Mouse (Mus musculus): ENCODE data around the gene Fancf. TPM values are rescaled to one million over a fixed set of nuclear protein-coding genes. Genes with fewer than 3 reads are reported as not detected.

The Fancf gene
- total RNA-seq, 2 experiments from 2014 or later: 3.7 to 4.1 TPM

DNA sequence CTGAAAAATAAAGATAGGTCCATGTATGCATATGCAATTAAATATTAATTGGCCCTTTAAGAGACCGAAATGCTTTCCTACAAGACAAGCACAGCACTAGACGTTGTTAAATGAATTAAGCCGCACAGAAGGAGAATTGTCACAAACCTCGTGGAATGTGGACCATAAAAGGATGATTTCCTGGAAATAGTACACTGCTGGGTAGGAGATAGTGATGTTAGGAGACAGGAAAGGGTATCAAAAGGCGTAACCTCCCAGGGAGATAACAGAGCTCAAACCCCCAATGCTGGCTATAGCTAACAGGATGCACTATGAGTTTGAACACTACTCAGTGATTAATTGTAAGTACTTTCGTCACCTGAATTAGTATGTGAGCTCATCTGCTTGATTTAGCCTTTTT lies 11.2 kb downstream of the Fancf start:
- DNase-seq (ENCODE audit: low spot score in 2 of 2): no peak

DNA sequence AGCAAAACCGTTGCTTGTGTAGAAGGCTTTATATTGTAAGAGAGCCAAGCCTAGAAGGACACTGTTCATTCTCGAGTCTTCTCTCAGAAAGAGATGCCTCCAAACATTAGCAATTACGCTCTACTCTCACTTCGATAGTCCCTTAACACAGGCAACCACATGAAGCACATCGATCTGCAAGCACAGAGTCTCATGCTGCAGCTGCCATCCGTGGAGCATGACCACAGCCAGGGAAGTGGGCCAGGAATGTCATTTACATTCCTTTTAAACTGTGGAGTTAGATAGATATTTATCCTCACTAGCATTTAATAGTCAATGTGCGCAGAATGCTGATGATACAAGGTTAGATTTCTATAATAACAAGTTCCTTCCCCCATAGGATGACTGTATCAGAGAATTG lies 21.6 kb downstream of the Fancf start:
- no peak for DNase-seq (ENCODE audit: low spot score in 2 of 2)

DNA sequence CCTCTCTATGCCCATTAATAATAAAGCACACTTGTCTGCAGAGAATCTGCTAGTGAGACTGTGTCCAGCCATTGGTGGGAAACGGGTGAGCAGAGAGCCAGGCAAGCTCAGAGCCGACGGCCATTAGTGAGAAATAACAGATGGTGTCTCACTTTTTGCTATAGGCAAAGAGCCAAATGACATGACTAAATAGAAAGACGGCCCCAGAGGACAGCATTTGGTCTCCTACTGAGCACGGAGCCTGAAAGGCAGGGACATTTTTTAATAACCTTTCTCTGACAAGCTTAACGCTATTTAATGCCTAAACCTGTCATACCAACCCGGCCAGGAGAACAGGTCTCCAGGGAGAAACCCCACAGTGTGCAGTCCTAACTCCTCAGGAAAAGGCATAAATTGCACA lies 30.1 kb downstream of the Fancf start:
- DNase-seq (ENCODE audit: low spot score in 2 of 2): no peak

DNA sequence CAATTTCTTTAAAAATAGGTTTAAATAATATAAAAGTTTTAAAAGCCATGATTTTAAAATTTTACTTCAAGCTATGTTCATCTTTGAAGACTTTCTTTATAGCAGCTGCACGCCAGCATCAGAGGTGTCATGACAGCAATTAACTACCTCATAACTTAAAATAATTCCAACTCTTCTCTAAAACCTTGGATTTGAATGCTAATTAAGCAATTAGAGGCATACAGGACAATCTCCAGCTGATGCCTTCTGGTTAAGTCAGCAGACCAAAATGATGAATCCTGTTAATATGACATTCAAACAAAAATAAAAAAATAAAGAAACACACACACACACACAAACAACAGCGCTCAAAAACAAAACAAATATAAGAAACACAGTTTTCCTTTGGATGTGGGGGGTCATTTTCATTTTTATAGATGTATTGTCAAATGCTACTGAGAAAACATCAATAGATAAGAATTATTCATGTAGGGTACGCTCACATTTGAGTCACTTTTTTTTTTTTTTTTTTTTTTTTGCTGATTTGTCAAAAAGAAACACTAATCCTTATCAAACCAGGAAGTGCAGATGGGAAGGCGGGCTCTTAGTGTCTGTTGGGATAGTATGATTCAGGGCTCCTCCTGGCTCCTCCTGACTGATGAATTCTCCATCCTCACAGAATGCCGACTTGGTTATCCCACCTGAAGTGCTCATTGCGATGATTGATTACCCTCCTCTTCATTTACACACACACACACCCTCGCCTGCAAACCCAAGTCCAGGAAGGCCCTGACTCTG lies 38.3 kb downstream of the Fancf start:
- DNase-seq (ENCODE audit: low spot score in 2 of 2): no peak

DNA sequence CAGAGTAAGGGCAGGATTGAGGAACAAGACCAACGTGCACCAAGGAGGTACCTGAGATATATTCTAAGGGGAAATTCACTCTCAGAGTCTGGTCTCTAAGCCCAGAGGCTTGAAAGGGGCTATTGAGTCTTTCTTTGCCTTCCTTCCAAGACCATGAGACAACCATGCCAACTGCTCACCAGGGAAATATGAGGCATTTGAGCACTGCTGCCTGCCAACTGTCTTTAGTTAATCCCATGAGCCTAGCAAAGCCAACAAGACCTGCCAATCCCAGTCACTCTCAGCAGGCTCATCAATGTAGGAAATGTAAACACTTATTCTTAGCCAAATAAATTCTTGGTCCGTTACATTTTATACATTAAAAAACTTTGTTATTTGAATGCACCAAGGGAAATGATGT lies 40.6 kb downstream of the Fancf start:
- no peak for DNase-seq (ENCODE audit: low spot score in 2 of 2)

DNA sequence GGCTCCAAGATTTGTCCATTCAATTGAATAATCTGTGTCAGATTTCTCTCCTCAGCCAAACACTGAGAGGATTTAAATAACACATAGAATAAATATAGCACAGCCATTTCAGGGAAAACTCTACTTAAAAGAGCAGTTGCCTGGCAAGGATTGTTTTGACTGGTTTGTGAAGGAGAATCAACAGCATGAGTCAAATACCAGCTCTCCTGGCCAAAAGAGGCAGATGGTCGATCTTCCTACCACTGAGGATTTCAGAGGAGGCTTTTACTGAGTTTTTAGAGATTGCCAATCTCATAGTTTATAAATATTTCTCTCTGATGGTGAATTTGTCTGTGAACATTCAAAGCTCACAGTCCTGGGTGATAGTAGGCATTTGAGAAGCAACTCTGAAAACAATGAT lies 42.2 kb downstream of the Fancf start:
- DNase-seq (ENCODE audit: low spot score in 2 of 2): peak; percentile 51 to 79

DNA sequence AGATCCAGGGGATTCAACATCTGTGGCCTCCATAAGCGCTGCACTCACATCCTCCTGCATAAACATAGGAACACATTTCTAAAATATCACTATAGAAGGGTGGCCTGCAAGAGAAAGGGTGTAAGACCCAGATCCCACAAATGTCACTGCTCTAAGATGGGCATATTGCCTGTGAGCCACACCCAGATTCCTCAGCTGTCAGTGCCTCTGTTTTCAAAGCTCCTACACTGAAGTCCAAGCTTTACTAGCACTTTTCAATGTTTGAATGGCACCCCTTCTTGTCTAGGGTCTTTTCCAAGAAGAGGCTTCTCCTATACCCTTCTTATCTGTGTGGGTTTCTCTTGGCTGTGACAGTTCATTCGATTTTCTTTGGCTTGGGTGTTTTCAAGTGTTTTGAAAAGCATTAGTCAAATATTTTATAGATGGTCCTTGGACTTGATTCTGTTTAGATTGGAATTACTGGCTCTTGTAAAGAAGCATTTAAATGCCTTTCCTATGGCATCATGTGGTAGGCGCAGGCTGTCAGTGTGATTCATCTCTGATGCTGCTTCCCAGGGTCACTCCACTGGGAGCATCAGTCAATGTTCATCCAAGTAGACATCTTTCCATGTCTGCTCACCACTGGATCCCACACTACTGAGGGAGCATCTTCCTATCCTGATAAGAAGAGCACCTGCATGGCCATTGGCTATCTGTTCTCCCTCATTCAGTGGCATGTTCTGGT lies 43.7 kb downstream of the Fancf start:
- DNase-seq (ENCODE audit: low spot score in 2 of 2): no peak

DNA sequence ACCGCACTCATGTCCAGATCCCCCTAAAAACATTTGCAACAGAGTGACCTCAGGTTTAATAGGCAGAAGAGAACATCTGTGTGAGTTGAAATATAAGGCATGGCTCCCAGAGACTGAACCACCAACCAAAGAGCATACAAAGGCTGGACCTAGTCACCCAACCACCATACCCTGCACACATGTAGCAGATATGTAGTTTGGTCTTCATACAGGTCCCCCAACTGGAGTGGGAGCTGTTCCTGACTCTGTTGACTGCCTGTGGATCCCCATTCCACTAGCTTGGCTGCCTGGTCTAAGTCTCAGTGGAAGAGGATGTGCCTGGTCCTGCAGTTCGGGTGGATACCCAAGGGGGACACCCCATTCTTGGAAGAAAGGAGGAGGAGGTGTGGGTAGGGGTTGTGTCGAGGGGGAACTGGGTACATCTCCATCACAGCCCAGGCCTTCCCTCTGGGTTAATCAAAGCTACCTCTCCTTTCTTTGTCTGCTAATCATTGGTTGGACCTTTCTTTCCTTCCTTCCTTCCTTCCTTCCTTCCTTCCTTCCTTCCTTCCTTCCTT lies 45.7 kb downstream of the Fancf start:
- DNase-seq (ENCODE audit: low spot score in 2 of 2): no peak

DNA sequence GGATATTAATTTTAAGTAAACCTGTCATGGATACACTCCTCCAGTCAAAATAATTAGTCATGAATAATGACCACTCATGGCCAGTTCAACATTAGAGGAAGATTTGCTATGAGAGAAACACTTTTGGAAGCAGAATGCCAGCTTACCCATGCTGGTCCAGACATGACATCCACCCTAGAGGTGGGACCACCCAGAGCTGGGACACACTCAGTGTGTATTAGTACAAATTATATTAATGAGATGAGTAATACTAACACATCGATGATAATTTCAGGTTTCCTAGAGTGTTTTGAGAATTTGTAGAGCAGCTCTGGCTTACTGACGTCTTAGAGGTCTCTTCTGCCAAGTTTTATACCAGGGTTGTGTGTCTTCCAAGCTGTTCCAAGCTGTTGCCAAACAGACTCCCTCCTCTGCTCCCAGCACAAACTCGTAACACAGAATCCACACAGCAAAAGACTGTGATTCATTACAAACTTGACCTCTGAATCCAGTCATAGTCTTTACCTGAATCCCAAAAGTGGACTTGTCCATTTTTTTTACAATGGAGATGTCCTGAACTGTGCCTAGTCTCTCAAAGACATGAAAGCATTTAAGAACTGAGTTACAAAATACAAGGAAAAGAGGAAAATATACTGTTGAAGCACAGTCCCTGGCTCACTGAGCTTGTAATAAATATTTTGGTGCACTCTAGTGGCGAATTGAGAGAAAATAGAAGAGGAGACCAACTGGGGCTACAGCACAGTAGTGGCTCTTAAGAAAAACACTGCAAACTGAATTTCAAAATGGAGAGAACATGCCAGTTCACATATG lies 46.4 kb downstream of the Fancf start:
- DNase-seq (ENCODE audit: low spot score in 2 of 2): peak in 1 of 2 experiments; percentile 44

Other genes with a start within 250 kb of the Fancf start
- gene Slc17a6, start 240.3 kb downstream of the Fancf start, total RNA-seq (2021): 10 to 100 TPM; 13.9 to 15.2 TPM
- gene Gas2, start 252 bp downstream of the Fancf start, total RNA-seq (2021): 10 to 100 TPM; 23.8 to 33.2 TPM
- 10 to 100 TPM; 37.9 to 40.0 TPM for gene Svip, start 143.8 kb upstream of the Fancf start, total RNA-seq (2021)
- not detected for gene 1700015G11Rik, start 153.5 kb upstream of the Fancf start, total RNA-seq (2021)